Mouse (Mus musculus) hindbrain, embryonic 16.5 days (tissue): ENCODE measurements around the gene Ankfy1. TPM values are rescaled to one million over a fixed set of nuclear protein-coding genes. Genes with fewer than 3 reads are reported as not detected.
A peak's percentile ranks its signal among the peaks of the same experiment; 100 is the strongest.
"Not testable (repeated sequence)": the region's sequence is repeated elsewhere in the genome, so short reads cannot be mapped to it uniquely, and the experiment has no call there.

Source experiments
- ATAC-seq: fragments of 200-750 bp; cut with Nextera tagmentation; 2 replicates; pipeline ENCODE4 v1.8.0; 2017; ENCODE audit warnings: moderate TSS enrichment, moderate library complexity
- H3K27ac ChIP-seq: fragments of 300-500 bp; sonication (generic); 2 replicates; pipeline ENCODE4 v1.5.1; 2014; ENCODE audit warnings: low read depth, mild to moderate bottlenecking, control low read depth, low read length, moderate library complexity
- H3K27me3 ChIP-seq: fragments of 300-500 bp; sonication (generic); replicated peaks from 2 replicates; pipeline ENCODE4 v1.6.1; 2014; ENCODE audit warnings: low read length; ENCODE audit not compliant: control insufficient read depth, insufficient read depth
- H3K36me3 ChIP-seq: fragments of 300-500 bp; sonication (generic); 2 replicates; pipeline ENCODE4 v1.6.1; 2014; ENCODE audit warnings: mild to moderate bottlenecking, low read length, moderate library complexity, mixed read lengths; ENCODE audit not compliant: control insufficient read depth, insufficient read depth
- H3K4me1 ChIP-seq: fragments of 300-500 bp; sonication (generic); 2 replicates; pipeline ENCODE4 v1.6.1; 2014; ENCODE audit warnings: low read depth, low read length; ENCODE audit not compliant: control insufficient read depth, insufficient read depth
- H3K4me2 ChIP-seq: fragments of 300-500 bp; sonication (generic); 2 replicates; pipeline ENCODE4 v1.6.1; 2014; ENCODE audit warnings: mild to moderate bottlenecking, low read length, control low read depth, moderate library complexity
- H3K4me3 ChIP-seq: fragments of 300-500 bp; sonication (generic); 2 replicates; pipeline ENCODE4 v1.5.1; 2014; ENCODE audit warnings: mild to moderate bottlenecking, low read length, control low read depth, moderate library complexity
- H3K9ac ChIP-seq: fragments of 300-500 bp; sonication (generic); 2 replicates; pipeline ENCODE4 v1.6.1; 2014; ENCODE audit warnings: low read depth, mild to moderate bottlenecking, control low read depth, low read length, moderate library complexity
- H3K9me3 ChIP-seq: fragments of 300-500 bp; sonication (generic); 2 replicates; pipeline ENCODE4 v1.6.1; 2014; ENCODE audit warnings: mild to moderate bottlenecking, low read length, moderate library complexity; ENCODE audit not compliant: control insufficient read depth
- WGBS: fragments of 180-500 bp; shearing (Covaris S2); extraction: QIAGEN DNeasy Blood & Tissue Kit; methylation state at CpG from one replicate; pipeline ENCODE4 v1.1.7; 2014; 5-methylcytosine and 5-hydroxymethylcytosine counted together
- polyA plus RNA-seq: library from polyadenylated mRNA; unstranded; fragments of >200 nt; fragmentation: Nextera tagmentation; extraction: Ambion mirVana; gene quantifications from 2 replicates; pipeline ENCODE4 v1.2.1, GENCODE M21; 2015

Ankfy1 gene
- polyA plus RNA-seq, 1 experiment from 2014 or later = 19.8 TPM

DNA sequence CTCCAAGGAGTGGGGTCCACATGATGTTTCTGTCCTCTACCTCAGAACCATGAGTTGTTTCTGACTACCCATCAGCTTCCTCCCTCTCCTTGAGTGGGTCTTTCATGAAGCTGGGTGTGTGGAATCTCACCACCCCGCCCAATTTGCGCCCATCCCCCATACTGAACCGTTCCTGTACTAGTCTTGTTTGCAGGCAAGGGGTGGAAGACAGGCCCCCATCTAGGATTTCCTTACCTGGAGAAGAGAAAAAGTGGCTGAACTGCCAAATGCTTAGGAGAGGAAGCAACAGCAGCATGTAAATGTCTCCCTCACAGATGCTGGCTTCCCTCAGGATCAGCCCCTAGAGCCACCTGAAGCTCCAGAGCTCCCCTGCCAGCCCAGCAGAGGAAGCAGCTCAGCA, 80.5 kb downstream of the Ankfy1 start:
- no peaks in the 10 kb centered on the region for H3K4me1 ChIP-seq
- no peaks in the 10 kb centered on the region for H3K27me3 ChIP-seq
- ATAC-seq = no peak
- H3K9ac ChIP-seq = no peak overlapping the region
- H3K4me2 ChIP-seq = no peak overlapping the region
- no peaks in the 10 kb centered on the region for H3K9me3 ChIP-seq
- peaks cover 7% of the 10 kb centered on the region; the same call in 1 of the 2 replicates for H3K36me3 ChIP-seq
- 97% methylated on average over 3 of the region's 3 CpGs for WGBS
- H3K4me3 ChIP-seq = no peak overlapping the region
- no peak overlapping the region for H3K27ac ChIP-seq

- Histone ChIP-seq H3K9me3 (no peaks in the 10 kb centered on the region), H3K27me3 (no peaks in the 10 kb centered on the region), H3K4me2 (no peak overlapping the region), H3K9ac (no peak overlapping the region), H3K4me3 (no peak overlapping the region), H3K4me1 (no peaks in the 10 kb centered on the region), H3K36me3 (peaks cover 7% of the 10 kb centered on the region; the same call in 1 of the 2 replicates), H3K27ac (no peak overlapping the region)
- no peak for ATAC-seq
- 85% methylated on average over 5 of the region's 5 CpGs for WGBS
Measured at GRCm38 (mm10) chr11:72770816-72771215, 81.0 kb downstream of the Ankfy1 start.

DNA sequence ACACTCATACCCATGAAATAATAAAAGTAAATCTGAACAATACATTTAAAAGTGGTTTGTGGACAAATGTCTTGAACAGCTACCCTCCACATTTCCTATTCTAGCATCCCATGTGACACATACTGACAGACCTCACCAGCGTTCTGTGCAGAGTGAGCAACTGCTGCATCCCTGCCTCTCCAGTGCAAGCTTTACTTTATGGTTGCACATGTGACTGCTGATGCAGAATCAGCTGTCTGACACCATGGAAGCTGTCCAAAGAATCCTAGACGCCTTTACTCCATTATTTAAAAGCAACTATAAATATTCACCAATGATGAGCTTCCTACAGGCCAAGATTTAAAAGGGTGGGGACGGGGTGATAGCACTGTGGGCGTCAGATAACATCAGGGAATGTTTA, 81.7 kb downstream of the Ankfy1 start:
- Histone ChIP-seq H3K4me3 (no peak overlapping the region), H3K9me3 (no peaks in the 10 kb centered on the region), H3K36me3 (peaks cover 7% of the 10 kb centered on the region; the same call in 1 of the 2 replicates), H3K27ac (no peak overlapping the region), H3K9ac (no peak overlapping the region), H3K27me3 (no peaks in the 10 kb centered on the region), H3K4me2 (no peak overlapping the region), H3K4me1 (no peaks in the 10 kb centered on the region)
- no peak for ATAC-seq
- 74% methylated on average over 4 of the region's 4 CpGs for WGBS

GRCm38 (mm10) chr11:72772611-72773010, 82.8 kb downstream of the Ankfy1 start:
- not testable (repeated sequence) for H3K4me2 ChIP-seq, H3K4me1 ChIP-seq, H3K36me3 ChIP-seq, H3K27me3 ChIP-seq, H3K27ac ChIP-seq, H3K4me3 ChIP-seq, ATAC-seq, H3K9ac ChIP-seq, H3K9me3 ChIP-seq
- WGBS = 22% methylated on average over 1 of the region's 1 CpGs

DNA sequence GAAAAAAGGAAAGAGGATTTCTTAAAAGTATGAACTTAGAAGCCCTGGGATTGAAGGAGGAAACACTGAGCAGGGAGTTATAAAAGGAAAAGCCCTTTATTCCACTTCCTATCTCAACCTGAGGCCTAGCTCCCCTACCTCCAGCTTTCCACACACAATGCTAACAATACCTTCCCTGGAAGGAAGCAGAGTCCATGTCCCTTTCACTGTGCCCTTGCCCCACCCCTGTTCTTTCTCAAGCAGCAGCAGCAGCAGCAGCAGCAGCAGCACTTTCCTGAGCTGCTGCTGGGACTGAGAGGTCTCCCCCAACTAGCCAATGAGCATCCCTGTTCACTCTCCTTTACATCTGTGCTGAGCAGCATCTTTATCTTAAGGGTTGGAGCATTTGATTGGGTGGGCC, 89.2 kb downstream of the Ankfy1 start:
- Histone ChIP-seq H3K9ac (no peak overlapping the region), H3K9me3 (no peaks in the 10 kb centered on the region), H3K4me1 (no peaks in the 10 kb centered on the region), H3K27ac (no peak overlapping the region), H3K27me3 (no peaks in the 10 kb centered on the region), H3K36me3 (no peaks in the 10 kb centered on the region), H3K4me2 (no peak overlapping the region), H3K4me3 (no peak overlapping the region)
- ATAC-seq = no peak

DNA sequence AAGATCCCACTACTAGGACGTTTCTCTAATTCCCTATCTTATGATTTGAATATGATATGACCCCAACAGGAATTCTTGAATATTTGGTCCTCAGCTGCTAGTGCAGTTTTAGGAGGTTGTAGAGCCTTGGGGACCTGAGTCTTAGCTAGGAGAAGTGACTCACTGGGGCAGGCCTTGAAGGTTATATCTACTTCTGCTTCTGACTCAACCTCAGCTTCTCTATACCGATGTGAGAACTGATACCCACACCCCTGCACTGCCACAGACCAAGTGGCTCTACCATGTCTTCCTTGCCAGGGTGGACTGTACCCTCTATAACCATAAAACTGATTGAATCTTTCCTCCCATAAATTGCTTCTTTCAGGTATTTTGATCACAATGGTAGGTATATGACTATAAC, 92.3 kb downstream of the Ankfy1 start:
- H3K4me3 ChIP-seq = no peak overlapping the region
- ATAC-seq = no peak
- H3K27ac ChIP-seq = no peak overlapping the region
- no peaks in the 10 kb centered on the region for H3K36me3 ChIP-seq
- H3K9me3 ChIP-seq = no peaks in the 10 kb centered on the region
- H3K27me3 ChIP-seq = no peaks in the 10 kb centered on the region
- H3K4me2 ChIP-seq = no peak overlapping the region
- no peaks in the 10 kb centered on the region for H3K4me1 ChIP-seq
- 76% methylated on average over 2 of the region's 2 CpGs for WGBS
- H3K9ac ChIP-seq = no peak overlapping the region

GRCm38 (mm10) chr11:72782503-72782902, 92.7 kb downstream of the Ankfy1 start:
- Histone ChIP-seq H3K27me3 (no peaks in the 10 kb centered on the region), H3K4me2 (no peak overlapping the region), H3K4me3 (no peak overlapping the region), H3K9ac (no peak overlapping the region), H3K9me3 (no peaks in the 10 kb centered on the region), H3K36me3 (no peaks in the 10 kb centered on the region), H3K4me1 (no peaks in the 10 kb centered on the region), H3K27ac (no peak overlapping the region)
- no peak for ATAC-seq
- 84% methylated on average over 3 of the region's 3 CpGs for WGBS

DNA sequence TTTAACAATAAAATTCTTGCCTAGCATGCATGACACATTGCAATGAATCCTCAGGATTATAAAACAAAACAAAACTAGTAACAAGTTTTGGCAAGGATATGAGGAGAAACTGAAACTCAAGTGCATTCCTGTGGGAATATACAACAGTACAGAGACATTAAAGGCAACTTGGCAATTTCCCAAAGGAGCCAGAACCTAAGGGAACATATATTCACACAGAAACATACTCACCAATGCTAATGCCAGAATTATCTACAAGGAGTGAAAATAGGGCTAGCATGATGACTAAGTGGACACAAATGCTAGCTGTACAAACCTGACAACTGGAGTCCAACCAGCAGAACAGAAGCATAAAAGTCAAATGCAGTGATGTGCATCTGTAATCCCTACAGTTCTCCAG, 102.2 kb downstream of the Ankfy1 start:
- Histone ChIP-seq H3K4me2 (no peak overlapping the region), H3K27ac (no peak overlapping the region), H3K27me3 (no peaks in the 10 kb centered on the region), H3K9me3 (no peaks in the 10 kb centered on the region), H3K4me3 (no peak overlapping the region), H3K4me1 (peaks cover 9% of the 10 kb centered on the region), H3K36me3 (no peaks in the 10 kb centered on the region), H3K9ac (no peak overlapping the region)
- no peak for ATAC-seq

DNA sequence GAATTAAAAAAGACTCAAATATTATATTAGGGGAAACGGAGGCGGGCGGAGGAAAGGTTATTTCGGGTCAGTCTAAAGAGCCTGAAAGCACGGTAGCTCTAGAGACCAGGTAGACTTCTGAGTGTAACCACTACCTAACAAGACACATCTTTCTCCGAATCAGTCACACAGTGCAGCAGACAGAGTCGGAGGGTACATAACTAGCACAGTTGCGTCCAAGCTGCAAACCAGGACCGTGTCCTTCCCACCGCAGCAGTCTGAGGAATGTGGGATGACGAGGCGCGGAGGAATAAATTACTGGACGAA, 105.3 kb downstream of the Ankfy1 start:
- peak overlapping the region; percentile 79 for H3K4me2 ChIP-seq
- WGBS = 17% methylated on average over 14 of the region's 14 CpGs
- peak; percentile 66 for ATAC-seq
- peaks cover 19% of the 10 kb centered on the region for H3K4me1 ChIP-seq
- no peaks in the 10 kb centered on the region for H3K9me3 ChIP-seq
- no peaks in the 10 kb centered on the region for H3K36me3 ChIP-seq
- H3K27ac ChIP-seq = peak overlapping the region; percentile 89
- H3K4me3 ChIP-seq = peak overlapping the region; percentile 76
- H3K27me3 ChIP-seq = no peaks in the 10 kb centered on the region
- H3K9ac ChIP-seq = peak overlapping the region; percentile 74
